Mouse (Mus musculus): ENCODE results near the gene Mpo.

GRCm38 (mm10) chr11:87779392-87779791, 14.0 kb upstream of the Mpo start:
- TF ChIP-seq CTCF (IDR thresholded peaks at IDR 0.05; ENCODE audit: borderline replicate concordance, extremely low read depth, insufficient read depth, insufficient read length) (no peak), POLR2A (IDR thresholded peaks at IDR 0.05; ENCODE audit: borderline replicate concordance, extremely low read depth, insufficient read depth, insufficient read length, poor library complexity, severe bottlenecking) (no peak)
